Mouse (Mus musculus) T-helper 2 cell (primary cell): ENCODE measurements around the gene C4b.
"Not testable (repeated sequence)": the region's sequence is repeated elsewhere in the genome, so short reads cannot be mapped to it uniquely, and the experiment has no call there.

ENCODE experiments used
- in situ Hi-C: fragments of 300-600 bp; cut with MboI, MseI; formaldehyde crosslinking; loops from one replicate; pipeline ENCODE4 v1.15.1; 2025; ENCODE audit warnings: high pct_unique_total_duplicates

C4b gene

DNA sequence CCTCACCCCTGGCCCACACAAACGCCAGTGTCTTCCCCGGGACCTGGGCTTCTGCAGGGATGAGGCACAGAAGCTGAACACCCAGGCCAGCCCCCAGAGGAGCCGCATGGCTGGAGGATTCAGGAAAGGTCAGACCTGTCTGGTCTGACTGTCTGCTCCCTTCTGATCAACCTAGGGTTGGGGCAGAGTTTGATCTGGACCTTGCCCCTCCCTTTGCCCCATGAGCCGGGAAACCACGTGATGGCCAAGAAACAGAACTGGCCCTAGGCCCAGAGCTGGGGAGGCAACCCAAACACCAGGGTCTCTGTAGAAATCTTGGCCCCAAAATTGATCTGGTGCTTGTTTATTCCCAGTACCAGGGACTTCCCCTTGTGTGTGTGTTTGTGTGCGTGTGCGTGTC, at the start of gene C4b:
TSS of gene C4b (minus strand) at position 164 of the 400 bp plus-strand sequence.
- in situ Hi-C loops = loop anchor here (5.0 kb wide), 1 partner anchor 79 kb away; no protein-coding TSS in a partner anchor

DNA sequence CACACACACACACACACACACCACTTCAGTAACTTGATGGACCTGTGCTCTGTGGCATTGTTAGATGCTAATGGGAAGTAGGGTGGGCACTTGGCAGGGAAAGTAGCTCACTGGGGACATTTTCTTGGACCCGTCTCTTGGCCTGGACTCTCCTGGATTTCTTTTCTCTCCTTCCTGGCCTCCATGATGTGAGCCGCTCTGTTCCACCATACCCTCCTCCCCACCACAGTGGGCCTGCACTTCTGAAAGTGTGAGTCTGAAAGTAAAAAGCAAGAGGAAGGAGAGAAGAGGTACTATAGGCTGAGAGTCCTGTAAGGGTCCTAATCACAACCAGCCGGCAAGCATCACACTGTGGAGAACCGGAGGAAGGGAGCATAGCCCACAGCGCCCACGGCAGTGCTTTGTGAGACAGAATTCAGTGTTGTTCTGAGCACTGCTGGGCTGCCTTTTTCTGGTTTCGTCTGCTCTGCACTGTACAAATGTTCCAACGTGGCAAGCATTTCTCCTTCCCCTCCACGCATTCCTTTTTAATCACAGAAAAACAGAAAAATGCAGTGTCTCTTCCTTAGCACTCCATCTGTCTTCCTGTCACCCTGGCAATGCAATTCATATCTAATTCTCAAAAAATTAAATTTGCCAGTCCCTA, 34.1 kb upstream of the C4b start:
- in situ Hi-C loops = loop anchor here (5.0 kb wide), 1 partner anchor 321 kb away; no protein-coding TSS in a partner anchor

DNA sequence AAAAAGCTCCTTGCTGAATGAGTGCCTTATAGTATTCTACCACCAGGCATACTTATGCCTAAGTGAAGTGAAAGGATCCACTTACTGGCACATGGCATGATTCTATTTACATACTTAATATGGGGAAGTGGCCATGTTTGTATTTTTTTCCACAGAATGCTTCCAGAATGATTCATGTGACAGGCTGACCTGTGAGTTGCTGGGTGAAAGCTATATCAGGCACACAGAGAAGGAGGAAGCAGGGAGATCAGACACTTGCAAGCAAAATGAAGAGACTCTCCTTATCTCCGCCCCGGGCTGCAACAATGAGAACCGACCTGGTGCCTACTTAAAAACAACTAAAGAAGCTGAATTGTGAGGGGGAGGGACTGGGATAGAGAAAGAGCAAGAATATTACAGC, 17.8 kb upstream of the C4b start:
- in situ Hi-C loops = no loop called here

DNA sequence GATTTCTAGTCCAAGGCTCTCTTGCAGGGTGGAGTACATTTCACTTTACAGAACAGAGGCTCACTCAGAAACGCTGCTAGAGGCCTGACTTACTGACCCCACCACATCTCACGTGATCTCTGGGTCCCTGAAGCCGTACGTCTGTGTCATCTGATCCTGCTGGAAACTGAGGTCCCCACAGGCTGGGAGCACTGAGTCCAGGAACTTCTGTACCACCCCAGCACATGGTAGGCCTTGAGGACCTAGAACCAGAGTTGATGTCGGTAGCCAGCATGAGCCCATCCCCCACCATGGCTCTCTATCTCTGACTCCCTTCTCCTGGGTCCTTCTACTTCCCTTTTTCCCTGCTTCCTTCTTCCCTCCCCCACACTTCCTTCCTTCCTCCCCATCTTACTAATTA, 2.8 kb upstream of the C4b start:
- in situ Hi-C loops = no loop called here

DNA sequence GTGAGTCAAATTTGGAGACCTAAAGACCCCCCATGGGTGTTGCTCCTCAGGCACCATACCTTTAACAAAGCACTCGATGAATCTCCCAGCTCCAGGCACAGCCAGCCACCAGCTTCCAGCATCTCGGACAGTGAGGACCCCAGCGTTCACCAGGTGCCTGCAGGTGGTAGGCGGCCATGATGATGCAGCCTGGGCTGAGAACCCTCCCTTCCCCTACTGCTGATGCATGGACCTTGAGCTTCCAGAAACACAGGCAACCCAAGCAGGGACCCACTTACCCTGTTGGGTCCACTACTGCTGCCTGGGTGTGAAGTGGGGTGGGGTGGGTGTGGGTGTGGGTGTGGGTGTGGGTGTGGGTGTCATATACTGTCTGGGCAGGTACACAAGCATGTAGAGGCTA, 1.5 kb upstream of the C4b start:
- in situ Hi-C loops = not testable (repeated sequence)

DNA sequence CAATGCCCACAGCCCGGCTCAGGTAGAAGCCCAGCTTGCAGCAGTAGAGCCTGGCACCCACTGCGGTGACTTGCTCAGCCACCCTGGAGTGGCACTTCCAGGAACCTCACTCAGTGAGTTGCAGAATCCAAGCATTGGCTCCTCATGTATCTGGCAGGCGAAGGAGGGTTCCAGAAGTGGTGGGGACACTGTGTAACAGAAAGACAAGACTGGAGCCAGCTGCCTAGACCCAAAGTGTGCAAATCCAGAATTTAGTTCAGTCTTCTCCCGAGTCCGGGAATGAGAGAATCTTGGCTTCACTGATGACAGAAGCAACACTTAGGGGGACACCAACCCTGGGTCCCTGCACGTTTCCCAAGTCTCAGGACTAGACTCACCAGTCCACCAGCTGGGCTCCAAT, 929 bp upstream of the C4b start:
- in situ Hi-C loops = loop anchor here (5.0 kb wide), 1 partner anchor 78 kb away; no protein-coding TSS in a partner anchor

DNA sequence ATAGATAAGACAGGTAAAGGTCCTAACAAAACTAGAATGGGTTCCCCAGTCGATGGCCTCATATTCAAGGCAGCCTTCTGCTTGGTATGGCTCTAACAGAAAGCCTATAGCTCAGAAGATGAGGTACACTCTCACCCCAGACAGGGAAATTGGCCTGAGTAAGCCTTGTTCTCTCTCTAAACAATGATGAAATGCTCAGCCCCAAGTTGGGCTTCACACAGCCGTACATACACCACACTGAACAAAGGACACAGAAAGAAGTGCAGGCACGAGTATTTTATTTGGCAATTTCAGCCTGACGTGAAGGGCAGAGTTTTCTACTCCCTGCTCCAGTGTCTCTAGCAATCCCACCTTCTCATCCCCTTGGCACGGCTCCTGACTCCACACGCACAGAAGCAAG, 524 bp upstream of the C4b start:
- in situ Hi-C loops = loop anchor here (5.0 kb wide), 1 partner anchor 78 kb away; no protein-coding TSS in a partner anchor

DNA sequence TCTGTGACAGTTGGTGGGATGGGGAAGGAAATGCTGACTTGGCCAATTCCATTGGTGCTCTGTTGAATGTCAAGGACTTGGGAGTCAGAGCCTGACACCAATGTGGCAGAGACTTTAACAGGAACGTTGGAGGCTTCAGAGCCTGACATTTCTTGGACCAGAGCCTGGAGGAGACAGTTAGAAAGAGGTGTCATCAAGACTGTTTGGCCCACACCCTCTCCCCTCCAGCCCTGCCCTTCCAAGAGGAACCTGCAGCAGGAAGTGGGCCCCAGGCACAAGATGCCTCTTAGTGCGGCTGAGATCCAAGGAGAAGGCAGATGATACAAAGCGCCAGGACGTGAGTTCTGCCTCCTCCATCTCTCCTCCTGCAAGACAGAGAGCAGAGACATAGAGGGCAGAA, 3.4 kb downstream of the C4b start:
- in situ Hi-C loops = loop anchor here (5.0 kb wide), 1 partner anchor 82 kb away; no protein-coding TSS in a partner anchor

DNA sequence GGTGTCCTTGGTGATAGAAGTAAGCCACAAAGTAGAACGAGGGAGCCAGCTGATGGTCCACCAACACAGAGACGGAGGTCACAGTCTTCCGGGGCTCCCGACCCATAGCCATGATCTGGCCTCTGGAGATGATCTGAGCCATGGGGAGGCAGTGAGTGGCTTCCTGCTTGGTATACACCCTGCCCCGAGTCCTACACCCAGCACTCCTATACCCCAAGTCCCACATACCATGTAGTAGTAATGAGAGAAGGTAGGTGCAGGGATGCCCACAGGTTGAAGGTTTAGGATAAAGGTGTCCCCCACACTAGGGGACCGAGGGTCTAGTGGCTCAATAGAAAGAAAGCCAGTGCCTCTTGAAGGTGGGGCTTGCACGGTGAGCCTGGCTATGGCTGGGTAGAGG, 4.0 kb downstream of the C4b start:
- in situ Hi-C loops = loop anchor here (5.0 kb wide), 1 partner anchor 83 kb away; no protein-coding TSS in a partner anchor

DNA sequence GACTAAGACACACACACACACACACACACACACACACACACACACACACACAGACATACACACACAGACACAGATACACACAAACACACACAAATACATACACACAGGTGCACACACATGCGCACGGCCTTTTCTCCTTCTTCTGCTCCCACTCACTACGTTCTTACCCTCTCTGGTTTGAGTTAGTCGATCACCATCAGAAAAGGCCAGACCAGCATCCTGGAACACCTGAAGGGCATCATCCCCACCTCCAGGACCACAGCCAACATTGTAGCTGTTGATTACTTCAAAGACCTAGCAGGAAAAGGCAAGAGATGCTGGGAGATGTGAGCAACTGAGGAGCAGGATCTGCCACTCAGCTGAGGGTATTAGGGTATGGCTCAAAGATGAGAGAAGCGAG, 6.2 kb downstream of the C4b start:
- in situ Hi-C loops = not testable (repeated sequence)

DNA sequence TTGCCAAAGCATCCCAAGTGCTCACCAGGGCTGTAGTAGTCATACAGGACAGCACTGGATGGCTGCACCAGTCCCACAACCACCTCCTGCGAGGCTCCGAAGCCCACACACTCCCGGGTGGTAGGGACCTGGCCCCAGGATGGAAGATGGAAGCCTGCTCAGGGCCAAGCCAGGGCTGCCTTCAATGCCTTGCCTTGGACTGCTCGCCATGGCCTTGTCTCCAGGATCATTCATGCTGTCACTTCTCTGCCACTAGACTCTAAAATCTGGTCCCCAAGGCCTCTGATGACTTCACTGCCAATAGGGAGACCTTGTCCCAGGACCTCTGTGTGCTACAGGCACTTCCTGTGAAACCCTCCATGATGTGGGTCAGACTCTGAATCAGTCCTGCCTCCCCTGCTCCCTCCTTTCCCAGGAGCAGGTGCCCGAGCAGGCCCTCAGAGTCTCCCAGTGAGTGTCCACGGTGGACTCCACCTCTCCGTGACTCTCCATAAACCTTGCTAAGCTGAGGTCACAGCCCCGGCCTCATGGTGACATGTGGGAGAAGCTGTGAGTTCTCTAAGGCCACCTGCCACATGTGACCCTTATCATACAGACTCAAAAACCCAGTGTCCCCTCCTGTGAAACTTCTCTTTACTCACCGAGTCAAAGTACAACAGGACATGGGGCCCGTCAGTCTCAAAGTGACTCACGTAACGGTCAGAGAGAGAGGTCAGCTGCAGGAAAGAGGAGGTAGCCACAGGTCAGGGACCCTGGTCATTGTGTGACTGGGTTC, 13.7 kb downstream of the C4b start:
- in situ Hi-C loops = not testable (repeated sequence)

DNA sequence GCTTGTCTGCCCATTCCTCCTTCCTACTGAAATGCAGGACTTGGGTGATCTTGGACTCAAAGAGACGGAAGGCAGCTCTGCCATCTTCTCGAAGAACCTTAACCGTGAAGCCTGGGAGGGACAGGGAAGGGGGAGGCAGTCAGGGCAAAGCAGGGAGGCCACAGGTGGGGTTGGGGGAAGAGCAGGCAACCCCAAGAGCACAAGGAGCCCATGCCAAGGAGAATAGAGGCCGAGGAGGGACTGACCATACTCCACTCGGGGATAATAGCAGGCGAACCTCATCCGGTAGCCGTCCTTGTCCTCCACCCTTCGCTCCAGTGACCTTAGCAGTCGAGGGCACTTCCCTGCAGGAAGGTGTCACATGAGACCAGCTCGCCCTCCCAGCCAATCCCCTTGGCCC, 14.5 kb downstream of the C4b start:
- in situ Hi-C loops = not testable (repeated sequence)

DNA sequence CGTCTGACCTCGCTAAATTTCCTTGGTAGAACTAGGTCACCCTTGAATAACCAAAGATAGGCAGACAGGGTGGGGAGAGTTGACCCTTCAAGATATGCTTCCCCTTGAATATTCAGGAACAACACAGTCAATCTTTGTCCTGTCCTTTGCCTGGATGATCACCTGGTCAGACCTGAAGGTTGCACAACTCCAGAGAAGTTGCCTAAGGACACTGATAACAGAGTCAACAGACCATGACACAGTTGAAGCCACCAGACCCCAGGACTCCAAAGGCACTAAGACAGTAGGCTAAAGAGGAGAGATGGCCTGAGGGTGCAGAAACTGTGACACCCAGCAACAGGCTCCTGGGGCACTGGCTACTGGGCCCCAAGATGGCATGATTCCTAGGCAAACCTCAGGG, 15.8 kb downstream of the C4b start:
- in situ Hi-C loops = no loop called here

DNA sequence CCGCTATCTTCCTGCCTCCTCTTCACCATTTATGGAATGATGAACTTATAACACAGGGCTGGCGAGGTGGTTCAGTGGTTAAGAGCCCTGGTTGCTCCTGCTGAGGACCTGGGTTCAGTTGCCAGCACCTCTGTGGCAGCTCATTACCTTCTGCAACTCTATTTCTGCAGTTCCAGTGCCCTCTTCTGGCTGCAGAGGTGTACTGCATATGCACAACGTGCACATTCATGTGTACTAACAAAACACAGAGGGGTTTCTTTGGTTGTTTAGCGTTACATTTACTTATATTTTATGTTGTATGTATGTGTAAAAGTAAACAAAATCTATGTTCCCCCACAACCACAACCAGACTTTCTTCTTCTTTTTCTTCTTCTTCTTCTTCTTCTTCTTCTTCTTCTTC, 20.6 kb downstream of the C4b start:
- in situ Hi-C loops = loop anchor here (5.0 kb wide), 1 partner anchor 79 kb away; the partner anchor contains the start of gene Cyp21a1

DNA sequence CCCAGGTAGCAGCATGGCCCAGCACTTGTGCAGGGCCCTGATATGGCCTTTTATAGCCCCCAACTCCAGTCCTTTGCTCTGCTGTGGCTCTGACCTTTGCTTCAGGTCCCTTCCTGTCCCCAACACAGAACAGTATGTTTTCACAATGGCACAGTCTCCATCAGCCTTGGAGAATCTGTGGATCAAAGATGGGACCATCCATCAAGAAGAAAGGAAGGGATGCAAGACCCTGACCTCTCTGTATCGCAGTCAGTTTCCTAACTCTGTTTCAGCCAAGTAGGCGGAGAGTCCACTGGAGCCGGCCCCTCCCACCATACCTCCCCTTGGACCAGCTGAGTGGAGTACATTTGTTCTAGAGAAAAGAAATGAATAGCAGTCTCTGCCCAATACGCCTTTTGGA, 21.4 kb downstream of the C4b start:
- in situ Hi-C loops = loop anchor here (5.0 kb wide), 1 partner anchor 80 kb away; the partner anchor contains the start of gene Cyp21a1

DNA sequence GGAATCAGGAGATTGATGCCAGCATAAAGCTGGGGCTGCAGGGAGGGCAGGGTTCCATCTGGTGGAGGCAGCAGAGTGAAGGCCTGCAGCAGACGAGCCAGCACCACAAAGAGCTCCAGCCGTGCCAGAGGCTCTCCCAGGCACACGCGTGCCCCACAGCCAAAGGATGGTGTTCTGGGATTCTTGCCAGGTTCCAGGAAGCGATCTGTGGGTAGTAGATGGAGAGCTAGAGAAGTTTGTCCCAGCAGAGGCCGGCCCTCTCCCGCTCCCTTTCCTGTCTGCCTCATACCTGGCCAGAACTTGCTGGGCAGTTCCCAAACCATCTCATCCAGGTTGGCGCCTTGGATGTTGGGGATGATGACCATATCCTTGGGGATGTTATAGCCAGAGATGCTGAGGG, 23.8 kb downstream of the C4b start:
- in situ Hi-C loops = loop anchor here (5.0 kb wide), 1 partner anchor 82 kb away; the partner anchor contains the start of gene Cyp21a1

DNA sequence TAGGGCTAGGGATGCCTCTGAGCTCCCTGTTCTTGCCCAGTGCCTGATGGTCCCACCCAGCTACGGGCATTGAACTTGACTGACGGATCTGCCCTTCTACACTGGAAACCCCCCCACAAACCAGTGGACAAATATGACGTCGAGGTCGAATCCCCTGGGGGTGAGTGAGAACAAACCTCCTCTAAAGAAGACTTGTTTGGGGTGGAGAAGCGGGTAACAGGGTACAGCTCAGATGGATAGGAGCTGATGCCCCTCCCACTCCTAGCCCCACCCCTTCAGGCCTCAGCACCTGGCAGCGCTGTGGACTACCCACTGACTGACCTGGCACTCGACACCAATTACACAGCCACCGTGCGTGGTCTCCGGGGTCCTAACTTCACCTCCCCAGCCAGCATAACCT, 26.3 kb downstream of the C4b start:
- in situ Hi-C loops = no loop called here

DNA sequence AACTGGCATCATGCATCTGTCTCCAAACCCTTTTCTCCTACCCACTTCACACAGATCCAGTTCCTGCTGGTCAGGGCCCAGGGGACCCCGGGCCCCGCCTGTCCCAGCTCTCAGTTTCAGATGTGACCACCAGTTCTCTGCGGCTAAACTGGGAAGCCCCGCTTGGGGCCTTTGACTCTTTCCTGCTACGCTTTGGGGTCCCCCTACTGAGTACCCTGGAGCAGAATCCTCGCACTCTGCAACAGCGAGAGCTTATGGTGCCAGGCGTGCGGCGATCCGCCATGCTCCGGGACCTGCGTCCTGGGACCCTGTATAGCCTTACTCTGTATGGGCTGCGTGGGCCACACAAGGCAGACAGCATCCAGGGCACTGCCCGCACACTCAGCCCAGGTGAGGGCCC, 27.4 kb downstream of the C4b start:
- in situ Hi-C loops = no loop called here

DNA sequence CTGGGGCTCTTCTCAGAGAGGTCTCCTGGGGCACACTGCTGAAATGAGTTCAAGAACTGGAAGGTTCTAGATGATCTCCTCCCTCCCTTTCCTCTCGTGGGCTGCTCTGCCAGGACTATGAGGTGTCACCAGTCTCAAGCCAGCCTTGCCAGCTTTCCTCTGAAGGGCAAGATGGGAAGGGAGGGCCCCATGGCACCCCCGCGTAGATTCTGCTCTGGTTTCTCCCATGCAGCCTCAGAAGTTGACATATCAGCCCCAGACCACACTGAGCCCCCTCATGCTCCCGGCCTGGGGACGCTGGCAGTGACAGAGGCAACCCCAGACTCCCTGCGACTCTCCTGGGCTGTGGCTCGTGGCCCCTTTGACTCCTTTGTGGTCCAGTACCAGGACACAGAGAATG, 28.2 kb downstream of the C4b start:
- in situ Hi-C loops = not testable (repeated sequence)

DNA sequence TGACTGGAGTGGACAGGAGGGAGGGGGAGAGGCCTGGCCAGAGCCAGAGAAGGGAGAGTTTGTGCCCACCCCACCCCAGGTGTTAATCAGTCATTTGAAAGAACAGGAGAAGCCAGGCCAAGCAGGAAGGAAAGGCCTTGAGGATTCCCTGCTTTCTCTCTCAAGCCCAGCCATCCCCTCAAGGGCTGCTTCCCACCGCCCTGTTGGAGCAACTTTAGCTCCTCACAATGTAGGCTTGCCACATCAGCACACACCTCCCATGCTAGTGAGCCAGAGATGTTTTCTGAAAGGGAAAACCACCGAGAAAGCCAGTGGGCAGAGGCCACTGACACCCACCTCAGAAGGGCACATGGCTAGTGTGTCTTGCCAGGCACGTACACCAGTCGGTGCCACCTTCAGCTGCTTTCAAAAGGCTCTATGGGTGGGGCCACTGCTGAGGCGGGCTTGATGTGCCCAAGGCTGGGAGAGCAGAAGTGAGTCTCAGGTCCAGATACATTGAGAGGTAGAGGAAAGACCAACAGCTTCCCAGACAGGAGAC, 28.7 kb downstream of the C4b start:
- in situ Hi-C loops = not testable (repeated sequence)

DNA sequence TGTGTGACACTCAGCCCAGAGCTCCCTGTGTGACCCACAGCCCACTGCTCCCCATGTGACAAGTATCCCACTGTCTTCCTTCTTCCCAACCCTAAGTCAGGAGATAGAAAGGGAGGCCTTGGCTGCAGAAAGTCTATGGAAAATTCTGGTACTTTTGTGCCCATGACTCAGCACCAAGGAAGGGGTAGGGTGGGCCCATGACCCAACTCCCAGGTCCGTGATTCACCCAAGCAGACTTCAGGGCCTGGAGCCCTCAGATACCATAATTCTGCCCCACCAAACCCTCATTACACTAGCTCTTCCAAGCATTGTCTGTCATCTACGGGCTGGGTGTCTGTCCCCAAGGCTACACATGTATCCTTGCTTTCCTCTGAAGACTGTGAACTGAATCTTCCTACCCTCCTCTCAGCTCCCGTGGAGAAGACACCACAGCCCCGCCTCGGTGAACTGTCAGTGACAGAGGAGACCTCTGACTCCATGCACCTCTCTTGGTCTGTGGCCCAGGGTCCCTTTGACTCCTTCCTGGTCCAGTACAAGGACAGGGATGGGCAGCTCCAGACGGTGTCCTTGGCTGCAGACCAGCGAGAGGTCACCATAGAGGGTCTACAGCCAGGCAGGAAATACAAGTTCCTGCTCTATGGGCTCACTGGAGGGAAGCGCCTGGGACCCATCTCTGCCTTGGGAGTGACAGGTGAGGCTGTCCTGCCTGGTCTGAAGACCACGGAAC, 29.3 kb downstream of the C4b start:
- in situ Hi-C loops = not testable (repeated sequence)

DNA sequence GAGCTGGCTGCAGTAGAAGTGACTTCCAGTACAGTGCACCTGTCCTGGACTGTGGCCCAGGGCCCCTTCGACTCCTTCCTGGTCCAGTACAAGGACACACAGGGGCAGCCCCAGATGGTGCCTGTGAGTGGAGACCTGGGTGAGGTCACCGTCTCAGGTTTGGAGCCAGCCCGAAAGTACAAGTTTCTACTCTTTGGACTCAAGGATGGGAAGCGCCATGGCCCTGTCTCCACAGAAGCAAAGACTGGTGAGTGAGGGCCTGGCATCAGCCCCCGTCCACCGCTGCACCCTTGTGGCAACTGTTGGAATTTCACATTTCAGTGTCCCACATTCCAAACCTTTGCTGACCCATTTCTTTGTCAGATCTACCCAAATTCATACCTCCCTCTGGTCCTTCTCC, 30.7 kb downstream of the C4b start:
- in situ Hi-C loops = no loop called here
